Mouse (Mus musculus): ENCODE data around the gene Abca13.

The Abca13 gene

DNA sequence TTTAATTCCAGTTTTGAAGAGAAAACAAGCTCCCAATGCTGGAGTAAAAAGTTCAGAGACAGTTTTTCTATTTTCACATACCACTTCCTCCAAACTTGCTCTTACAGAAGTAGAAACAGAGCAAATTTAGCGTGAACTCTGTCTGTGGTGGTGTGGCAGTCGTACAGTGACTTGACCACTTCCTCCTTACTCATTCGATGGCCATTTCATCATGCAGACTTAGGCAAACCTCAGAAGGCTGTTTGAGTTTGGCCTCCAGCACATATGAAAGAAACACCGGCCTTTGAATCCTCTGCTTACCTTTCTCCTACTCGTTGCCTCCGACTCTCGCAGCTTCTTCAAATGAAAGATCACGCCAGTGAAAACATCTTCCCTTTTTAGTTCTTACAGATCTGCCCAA lies 340.0 kb downstream of the Abca13 start:
- no peak for DNase-seq (ENCODE audit: low read depth, low spot score)

DNA sequence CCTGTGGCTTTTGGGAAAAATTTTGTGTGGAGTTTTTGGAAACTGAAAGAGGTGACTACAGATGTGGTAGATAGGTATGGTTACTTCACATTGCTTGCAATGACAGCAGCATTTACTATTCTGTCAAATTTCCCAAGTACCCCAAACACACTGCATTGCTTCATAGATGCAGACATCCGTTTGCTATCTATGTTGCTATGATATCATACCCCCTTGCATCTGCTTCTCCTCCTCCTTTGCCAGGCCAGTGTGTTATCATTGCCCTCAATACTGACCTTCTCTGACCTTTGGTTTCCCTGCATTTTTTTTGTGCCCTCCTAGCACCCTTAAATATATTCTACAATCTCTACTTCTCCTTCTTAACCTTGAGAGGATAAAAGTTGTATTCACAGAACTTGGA lies 341.4 kb downstream of the Abca13 start:
- DNase-seq (ENCODE audit: low read depth, low spot score): no peak

DNA sequence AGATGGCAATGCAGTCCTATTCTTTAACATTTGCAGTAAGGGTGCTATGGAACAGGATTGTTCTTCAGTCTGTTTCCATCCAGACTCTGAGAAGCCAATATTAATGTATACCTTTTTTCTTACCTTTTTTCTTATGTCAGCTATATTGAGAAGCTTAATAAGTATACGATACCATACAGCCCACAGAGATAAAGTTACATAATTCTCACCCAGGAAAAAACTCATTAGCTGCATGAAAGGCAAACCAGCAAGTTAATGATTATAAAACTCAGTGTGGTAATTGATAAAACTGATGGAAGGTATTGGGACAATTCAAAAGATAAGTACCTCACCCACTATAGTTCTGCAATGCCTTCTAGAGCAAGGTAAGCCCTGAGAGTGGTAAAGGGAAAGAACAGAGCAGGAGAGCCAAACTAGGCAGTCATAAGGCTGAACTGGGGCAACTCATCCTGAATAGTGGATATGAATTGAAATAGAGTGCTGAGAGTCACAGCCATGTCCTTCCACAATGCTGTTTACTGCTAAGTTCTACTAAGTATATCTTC lies 342.0 kb downstream of the Abca13 start:
- no peak for DNase-seq (ENCODE audit: low read depth, low spot score)

DNA sequence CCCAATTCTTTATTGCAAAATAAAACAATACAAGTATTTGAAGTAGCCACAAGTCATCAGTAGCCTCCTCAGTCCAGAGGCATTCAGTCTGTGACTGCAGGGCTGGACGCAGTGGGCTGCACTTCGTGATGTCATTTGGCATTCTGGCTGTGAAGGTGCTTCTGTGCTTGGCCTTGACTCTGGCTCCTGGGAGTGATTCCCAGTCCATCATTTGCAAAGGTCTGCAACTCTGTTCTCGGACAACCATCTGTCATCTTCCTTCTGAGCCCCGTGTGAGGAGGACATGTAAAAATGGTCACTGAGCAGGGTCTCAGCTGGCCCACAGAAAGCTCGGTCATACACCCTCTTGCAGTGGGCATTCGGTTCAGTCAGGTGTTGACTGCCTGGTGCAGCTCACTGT lies 345.1 kb downstream of the Abca13 start:
- no peak for DNase-seq (ENCODE audit: low read depth, low spot score)

DNA sequence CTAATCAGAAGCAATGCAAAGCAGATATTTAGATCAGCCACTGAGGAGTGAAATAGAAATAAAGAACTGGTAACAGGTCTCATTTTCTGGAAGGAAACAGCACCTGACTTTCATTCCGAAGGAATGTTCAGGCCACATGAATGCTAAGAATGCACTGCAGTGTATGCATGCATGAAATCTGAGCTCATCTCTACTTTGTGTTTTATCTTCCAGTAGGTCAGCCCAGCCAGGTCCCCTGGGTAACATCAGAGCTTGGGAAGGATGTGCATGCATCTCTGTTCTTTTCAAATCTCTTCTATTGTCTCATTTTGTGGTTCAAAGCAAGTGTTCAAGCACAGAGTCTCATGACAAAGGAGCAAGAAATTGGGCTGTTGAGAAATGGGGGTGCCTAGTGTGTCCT lies 346.6 kb downstream of the Abca13 start:
- DNase-seq (ENCODE audit: low read depth, low spot score): no peak

DNA sequence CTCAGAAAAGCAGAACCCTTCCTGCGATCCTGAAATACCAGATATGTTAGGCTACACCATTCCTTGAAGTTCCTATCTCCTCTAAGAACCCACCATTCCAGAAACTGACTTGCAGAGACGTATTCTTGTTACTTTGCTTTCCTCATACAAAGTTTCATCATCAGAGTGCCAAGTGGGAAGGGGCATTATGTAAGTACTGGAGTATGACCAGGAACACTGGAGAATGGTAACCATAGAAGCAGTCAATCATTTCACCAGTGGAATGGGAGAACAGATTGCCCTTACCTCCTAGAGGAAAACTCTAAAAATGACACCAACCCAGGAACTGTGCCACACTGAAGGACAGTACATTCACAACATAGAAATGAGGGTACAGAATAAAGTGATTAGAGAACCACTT lies 368.3 kb downstream of the Abca13 start:
- no peak for DNase-seq (ENCODE audit: low read depth, low spot score)

DNA sequence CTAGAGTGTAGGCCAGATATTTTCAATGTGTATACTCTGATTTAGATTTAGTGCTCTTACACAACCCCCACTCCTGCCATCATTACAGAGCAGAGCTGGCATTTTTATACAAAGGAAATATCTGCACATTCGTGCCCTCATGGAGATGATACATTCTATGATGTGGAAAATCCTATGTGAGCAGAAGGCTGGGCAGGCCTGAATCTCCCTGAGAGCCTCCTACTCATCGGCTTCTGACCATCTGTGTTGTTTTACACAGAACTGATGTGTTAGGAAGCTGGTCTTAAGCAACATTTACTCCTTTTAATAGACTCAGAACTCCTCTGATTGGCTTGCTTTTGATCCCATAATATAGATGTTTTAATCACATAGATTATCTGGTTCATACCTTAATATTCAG lies 376.6 kb downstream of the Abca13 start:
- DNase-seq (ENCODE audit: low read depth, low spot score): no peak

DNA sequence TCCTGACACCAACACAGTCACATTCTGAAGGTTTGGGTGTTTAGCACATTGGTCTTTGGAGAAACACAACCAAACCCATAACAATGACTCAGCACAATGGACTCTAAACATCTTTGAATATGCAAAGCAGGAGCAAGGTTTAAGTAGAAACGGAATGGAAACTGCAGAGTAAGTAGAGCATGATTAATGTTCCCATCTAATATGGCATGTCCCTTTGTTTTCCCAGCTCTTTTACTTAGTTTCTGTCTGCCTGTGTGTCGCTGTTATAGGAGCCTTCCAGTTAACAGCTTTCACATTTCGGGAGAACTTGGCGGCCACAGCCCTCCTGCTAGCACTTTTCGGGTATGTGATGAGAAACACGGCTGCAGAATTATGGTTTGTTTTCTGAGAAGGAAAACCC lies 378.6 kb downstream of the Abca13 start:
- DNase-seq (ENCODE audit: low read depth, low spot score): no peak

DNA sequence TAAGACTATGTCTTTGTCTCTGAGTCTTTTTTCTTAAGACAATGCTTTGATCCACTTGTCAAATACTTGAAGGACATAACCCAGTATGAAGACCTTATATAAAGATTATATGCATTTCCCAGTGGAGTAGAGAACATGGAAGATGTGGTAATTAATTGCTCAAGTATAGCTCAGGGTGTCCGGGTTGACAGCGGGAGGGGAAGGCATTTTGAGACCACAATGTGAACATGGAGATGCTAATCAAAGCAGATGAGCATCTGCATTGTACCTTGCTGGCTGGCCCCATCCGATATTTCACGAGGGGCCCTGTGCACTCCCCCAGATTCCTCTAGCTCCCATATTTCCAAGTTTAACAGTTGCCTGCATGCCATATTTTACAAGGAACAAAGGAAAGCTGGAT lies 383.2 kb downstream of the Abca13 start:
- DNase-seq (ENCODE audit: low read depth, low spot score): no peak

DNA sequence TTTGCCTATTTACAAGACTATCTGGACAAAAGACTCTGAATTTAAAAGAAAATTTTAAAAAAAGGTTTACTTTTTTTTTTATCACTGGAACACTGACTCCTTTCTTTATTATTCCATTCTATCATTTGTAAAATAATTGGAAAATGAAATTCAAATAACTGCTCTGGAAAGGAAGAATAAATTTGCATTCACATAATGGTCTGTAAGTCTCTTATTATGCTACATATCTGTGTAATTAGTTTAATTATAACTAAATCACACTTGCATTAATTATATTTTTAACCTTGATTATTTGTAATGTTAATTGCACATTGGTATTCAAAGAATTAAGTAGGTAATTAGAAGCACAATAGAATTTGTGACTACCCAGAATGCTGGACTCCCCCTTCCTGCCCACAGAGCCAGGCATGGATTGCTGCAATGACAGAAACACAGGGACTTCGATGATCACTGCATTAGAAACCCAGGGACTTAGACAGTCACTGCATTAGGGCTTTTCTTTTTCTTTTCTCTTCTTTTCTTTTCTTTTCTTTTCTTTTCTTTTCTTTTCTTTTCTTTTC lies 400.1 kb downstream of the Abca13 start:
- no peak for DNase-seq (ENCODE audit: low read depth, low spot score)

DNA sequence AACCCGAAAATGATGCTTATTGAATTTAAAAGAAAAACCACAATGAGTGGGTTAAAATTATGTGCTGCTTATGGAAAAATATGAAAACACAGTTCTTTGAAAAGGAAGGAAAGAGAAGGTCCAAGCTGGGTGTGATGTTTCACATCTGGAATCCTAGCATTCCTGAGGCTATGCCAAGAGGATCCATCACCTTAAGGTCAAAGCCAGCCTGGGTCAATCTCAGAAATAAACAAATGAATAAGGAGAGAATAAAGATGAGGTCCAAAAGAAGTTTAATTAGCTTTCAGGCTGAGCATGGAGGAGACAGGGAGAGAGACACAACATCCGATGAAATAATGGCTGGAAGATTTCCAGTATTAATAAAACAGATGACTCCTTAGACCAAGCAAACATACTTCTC lies 405.6 kb downstream of the Abca13 start:
- DNase-seq (ENCODE audit: low read depth, low spot score): no peak

DNA sequence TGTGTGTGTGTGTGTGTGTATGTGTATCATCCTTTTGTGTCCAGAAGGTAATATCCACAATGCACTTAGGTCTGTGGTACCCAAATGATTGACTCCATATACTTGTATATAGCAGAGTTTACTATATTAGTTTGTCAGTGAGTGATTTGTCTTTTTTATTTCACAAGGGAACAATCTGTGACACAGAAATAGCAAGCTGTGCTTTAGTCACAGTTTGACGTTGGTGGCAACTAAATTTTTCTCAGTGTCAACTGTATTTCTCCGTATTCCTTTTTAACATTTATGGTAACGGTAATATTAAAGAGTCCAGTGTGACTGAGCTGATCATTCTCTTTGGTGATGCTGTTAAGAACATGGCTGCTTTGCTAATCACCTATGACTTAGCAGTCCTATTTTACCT lies 409.4 kb downstream of the Abca13 start:
- DNase-seq (ENCODE audit: low read depth, low spot score): no peak

DNA sequence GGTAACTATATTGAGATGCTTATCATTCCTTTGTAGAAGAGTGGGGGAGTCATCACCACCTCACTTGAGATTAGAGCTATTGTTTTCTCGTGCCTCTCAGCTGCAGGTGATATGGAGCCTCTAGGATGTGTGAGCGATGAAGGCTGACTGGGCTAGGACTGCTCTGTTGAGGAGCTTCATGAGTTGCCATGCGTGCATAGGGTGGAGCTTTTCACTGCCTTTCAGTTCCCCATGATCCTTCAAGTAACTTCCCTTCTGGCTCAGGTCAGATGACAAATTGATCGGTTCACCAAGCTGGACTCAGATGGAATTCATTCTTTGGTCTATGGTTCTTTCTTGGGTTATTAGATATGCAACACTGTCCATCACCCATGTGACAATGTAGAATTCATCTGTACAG lies 410.4 kb downstream of the Abca13 start:
- DNase-seq (ENCODE audit: low read depth, low spot score): no peak

DNA sequence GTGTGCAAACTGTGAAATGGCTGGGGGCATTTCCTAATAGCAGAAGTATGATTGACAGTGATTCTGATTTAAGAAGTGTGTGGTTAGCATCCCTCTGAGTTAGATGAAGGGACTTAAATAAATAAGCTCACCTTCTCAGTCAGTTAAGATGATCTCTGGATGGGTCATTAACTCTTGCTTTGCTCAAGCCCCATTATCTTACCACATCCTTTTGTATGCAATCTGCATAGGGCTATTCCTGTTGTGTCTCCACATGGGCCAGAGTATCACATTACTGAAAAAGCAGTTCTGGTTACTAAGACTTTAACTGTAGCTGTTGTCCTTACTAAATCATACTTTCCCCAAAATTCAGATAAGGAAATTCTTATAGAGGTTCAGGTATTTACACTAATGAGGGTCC lies 416.5 kb downstream of the Abca13 start:
- no peak for DNase-seq (ENCODE audit: low read depth, low spot score)

DNA sequence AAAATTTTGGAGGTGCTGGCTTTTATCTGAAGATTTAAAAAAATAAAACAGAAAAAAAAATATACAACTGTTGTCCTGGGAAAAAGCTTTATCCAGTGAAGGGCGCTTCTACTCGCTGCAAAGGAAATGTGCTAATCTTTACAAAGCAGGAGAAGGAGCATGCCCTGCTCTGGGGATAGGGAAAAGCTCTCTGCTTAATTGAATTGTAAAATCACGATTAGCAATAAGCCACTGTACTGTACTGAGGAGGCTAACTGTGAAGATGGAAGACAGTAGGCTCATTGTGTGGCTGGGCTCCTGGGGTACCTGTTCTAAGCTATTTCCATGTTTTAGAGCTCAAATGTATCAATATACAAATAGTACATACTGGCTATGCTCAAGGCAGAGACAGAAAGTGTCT lies 417.3 kb downstream of the Abca13 start:
- no peak for DNase-seq (ENCODE audit: low read depth, low spot score)

DNA sequence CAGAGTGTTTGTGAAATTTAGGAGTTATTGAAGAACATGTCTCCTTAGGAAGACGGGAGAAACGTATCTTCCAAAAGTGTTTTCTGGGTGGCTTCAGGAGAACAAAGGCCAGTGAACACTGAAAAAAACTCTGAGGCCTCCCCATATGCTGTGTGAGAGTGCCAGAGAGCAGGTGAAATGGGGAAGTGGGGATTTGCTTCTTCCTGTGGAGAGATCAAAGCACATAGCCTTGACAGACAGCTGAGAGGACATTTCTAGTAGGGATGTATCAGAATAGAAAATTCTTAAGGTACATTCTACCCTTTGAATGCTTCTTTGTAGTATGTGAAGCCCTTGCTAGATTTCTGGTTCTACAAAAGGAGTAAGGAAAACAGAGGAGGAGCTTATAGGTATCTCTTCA lies 424.4 kb downstream of the Abca13 start:
- DNase-seq (ENCODE audit: low read depth, low spot score): no peak

DNA sequence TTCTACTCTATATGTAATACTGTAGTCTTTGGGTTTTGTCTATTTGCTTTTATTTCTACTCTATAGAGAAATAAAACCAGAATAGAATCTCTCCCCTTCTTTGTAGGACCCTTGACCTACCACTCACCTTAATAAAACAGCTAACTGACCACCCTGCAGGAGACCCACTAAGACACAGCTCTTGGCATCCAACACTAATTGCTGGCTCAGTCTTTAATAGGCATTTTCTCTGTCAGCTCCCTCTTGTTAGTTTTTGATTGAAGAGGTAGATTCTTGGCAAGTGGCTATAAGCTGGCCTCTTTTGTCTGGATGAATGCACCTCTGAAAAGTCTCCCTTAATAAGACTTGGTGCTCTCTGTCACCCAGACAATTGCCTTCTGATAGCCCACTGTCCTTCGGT lies 424.9 kb downstream of the Abca13 start:
- no peak for DNase-seq (ENCODE audit: low read depth, low spot score)

DNA sequence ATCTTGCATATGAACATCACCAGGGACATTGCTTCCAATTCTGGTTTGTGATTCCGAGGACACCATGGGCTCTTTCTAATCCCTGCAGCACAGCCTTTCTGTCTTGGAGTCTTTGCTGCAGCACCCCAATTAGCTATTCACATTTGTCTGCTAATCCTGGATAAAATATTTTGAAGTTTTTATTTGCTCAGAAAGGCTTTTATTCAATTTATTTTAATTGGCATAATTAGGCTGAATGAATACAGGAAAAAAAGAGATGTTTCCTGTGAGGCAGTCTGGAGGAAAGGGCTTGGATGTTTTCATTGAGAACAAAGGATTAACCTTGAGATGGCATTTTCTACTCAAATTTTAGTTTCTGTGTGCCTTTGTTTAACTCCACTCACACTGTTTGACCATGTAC lies 428.2 kb downstream of the Abca13 start:
- DNase-seq (ENCODE audit: low read depth, low spot score): no peak

DNA sequence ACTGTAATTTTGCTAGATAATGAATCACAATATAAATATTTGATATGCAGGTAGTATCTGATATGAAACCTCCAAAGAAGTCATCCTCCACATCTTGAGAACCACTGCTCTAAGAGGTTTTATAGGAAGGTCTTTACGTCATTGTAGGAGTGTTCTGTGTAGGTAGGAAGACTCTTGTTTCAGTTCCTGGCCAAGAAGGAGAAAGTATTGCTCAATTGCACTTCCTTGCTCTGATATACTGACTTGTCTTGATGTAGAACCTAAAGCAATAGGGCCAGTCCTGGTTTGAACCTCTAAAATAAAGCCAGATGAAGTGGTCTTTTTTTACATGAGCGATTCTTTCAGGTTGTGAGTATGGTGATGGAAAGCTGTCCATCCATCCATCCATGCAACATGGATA lies 431.1 kb downstream of the Abca13 start:
- no peak for DNase-seq (ENCODE audit: low read depth, low spot score)

DNA sequence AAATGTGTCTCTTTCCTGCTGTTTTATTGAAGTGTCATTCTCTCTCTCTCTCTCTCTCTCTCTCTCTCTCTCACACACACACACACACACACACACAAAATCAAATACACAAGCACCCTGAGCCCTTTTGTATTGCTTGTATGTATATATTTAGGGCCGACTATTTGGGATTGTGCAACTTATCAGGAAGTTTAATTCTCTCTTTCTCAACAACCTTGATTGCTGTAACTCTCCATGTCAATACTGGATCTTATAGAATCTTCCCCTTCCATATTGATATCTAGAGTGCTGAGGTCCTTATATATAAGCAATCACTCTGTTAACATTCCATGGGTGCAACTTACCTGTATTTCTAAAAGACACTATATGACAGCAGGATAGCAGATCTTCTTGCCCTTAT lies 433.0 kb downstream of the Abca13 start:
- DNase-seq (ENCODE audit: low read depth, low spot score): no peak

DNA sequence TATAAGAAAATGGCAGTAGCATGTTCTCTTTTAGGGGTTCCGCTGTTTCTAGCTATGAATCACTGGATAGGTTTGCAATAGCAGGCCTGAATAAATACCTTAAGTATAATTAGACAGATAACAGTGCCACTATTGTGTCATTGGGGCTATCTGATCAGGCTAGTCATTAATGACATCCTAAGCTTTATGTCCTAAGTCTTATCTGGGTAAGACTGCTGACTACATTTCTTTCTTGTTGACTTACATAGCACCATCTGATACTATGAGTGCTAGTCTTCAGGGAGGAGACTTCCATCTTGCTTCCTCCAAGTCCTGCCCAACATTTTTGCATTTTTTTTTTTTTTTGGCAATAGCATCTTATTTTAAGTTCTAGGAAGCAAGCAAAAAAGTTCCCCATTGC lies 434.1 kb downstream of the Abca13 start:
- no peak for DNase-seq (ENCODE audit: low read depth, low spot score)

DNA sequence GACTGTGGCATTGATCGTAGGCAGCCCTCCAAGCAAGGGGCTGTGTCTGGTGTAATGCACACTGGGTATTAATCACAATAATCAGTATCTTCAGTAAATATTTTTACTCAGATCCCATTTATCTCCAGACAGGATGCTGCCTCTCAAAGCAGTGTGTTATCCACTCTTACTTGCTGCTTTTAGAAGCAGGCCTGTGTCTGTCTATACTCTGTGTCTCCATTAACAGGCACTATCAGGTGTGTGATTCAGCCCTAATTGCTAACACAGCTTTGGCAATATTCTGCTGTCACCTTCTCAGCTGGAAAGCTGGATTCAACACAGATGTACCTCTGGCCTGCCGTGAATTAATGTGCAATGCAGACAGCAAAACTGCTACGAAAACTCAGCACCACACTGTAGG lies 455.5 kb downstream of the Abca13 start:
- DNase-seq (ENCODE audit: low read depth, low spot score): no peak

DNA sequence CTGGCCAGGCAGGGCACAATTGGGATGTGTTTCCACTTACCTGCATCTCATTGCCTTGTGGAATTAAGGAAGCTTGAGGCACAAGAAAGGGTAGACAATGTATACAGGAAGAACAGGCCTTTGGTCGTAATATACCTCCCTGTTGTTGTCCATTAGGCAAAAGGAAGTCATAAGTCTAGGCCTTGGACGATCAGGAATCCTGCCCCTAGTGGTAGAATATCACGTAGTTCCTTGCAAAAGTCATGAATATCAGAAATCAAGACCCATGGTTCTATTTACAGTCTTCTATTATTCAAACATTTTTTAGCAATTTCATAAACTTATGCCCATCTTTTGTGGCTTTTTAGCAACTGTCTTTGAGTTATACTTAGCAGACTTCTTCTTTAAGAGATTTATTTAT lies 456.2 kb downstream of the Abca13 start:
- no peak for DNase-seq (ENCODE audit: low read depth, low spot score)

DNA sequence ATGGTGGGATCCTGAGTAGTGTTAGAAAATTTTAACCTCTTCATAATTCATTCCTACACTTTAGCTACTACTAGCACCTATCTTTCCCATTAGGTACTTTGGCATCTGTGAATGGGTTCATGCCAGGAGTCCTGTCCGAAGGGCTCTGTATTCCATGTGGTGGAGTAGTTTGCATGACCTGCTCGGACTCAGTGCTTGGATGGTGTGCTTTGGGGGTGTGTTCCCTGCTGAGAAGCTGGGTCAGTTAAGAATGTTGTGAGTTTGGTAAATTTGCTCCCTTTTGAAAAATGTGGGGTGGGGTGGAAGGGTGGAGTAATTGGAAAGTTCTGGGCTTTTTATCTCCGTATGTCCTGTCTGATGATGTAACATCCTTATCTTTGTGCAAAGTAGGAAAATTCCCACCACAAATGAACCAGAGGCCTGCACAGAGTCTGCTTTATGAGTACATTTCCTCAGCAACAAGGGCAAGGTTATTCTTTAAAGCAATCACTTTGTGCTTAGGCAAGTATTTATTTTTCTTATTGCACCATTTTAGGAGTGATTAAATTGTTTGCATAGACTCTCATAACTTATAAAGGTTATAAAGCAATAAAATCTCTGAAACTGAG lies 475.0 kb downstream of the Abca13 start:
- DNase-seq (ENCODE audit: low read depth, low spot score): no peak
